Mouse (Mus musculus): ENCODE measurements at regions not wholly inside any gene's neighbourhood (a gene's known extent, or its start where the extent isn't known, plus 50 kb on each side); places are given as distances from the start of the nearest gene placed in this dataset.
A peak's percentile ranks its signal among the peaks of the same experiment; 100 is the strongest.

GRCm38 (mm10) chr17:68120230-68120629 is 116.3 kb upstream of the Arhgap28 start:
- DNase-seq (ENCODE audit: extremely low spot score): no peak

GRCm38 (mm10) chr17:68120744-68121143 is 116.8 kb upstream of the Arhgap28 start:
- DNase-seq (ENCODE audit: extremely low spot score): no peak

GRCm38 (mm10) chr17:68134373-68134772 is 130.5 kb upstream of the Arhgap28 start:
- DNase-seq (ENCODE audit: extremely low spot score): no peak

GRCm38 (mm10) chr17:68135436-68135835 is 131.5 kb upstream of the Arhgap28 start:
- DNase-seq (ENCODE audit: extremely low spot score): no peak

- no peak for DNase-seq (ENCODE audit: extremely low spot score)
These were observed 130.3 kb upstream of the L3mbtl4 start for GRCm38 (mm10) chr17:68143307-68143706.

GRCm38 (mm10) chr17:68149237-68149792 is 124.3 kb upstream of the L3mbtl4 start:
- DNase-seq (ENCODE audit: extremely low spot score): no peak

- DNase-seq (ENCODE audit: extremely low spot score): no peak
These were observed 121.0 kb upstream of the L3mbtl4 start for GRCm38 (mm10) chr17:68152438-68153120.

- DNase-seq (ENCODE audit: extremely low spot score): no peak
These were observed 118.7 kb upstream of the L3mbtl4 start for GRCm38 (mm10) chr17:68154879-68155278.

DNA sequence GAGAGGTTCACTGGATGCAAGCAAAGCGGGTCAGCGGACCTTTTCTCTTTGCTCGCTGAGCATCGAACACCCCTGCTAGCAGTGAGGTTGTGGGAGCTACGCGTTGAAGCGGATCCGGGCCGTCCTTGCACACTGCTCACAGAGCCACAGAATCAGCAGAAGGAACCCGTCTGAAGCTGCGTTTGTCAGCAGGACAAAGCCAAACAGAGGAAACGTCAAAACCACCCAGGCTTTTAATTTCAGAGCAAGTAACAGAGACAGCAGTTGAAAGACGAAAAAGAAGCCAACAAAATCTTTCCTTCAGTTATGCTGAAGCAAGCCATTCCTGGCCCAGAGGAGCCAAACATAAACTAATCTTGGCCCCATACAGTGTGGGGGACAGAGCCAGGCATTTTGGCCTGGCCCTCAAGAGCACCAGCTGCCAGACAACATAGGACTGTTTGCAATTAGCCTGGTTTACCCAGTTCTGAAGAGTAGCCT is 115.4 kb upstream of the L3mbtl4 start:
- DNase-seq (ENCODE audit: extremely low spot score): no peak

DNA sequence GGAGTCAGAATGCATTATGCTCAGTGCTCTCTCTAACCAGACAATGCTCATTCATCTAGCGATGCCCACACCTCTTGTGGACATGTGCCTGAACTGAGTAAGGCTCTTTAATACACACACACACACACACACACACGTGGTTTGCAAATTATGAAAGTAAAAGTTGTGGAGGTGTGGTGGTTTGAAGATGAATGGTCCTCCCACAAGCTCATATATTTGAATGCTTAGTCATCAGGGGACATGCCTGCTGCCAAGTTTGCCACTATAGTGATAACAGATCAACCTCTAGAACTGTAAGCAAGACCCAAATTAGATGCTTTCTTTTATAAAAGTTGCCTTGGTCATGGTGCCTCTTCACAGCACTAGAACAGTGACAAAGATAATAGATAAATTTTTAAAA is 112.5 kb upstream of the L3mbtl4 start:
- DNase-seq (ENCODE audit: extremely low spot score): no peak

- no peak for DNase-seq (ENCODE audit: extremely low spot score)
These were observed 110.1 kb upstream of the L3mbtl4 start for GRCm38 (mm10) chr17:68163545-68163944.

DNA sequence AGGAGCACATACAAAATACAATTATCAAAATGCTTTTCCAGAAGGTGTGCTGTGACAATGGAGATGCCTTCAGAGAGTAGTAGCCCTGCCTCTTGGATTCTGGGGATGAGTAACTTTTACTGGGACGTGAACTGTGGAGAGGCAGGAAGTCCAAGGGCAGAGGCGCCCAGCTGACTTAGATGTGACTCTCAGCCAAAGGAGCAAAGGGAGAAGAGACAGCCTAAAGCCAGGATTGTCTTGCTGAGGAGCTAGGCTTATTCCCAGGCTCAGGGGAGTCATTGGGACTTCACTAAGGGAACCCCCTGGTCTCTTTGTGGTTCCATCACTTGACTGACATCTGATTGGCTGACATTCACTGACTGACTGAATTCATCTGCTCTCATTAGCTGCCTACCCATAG is 108.9 kb upstream of the L3mbtl4 start:
- DNase-seq (ENCODE audit: extremely low spot score): no peak

GRCm38 (mm10) chr17:68165171-68165825 is 108.3 kb upstream of the L3mbtl4 start:
- DNase-seq (ENCODE audit: extremely low spot score): no peak

DNA sequence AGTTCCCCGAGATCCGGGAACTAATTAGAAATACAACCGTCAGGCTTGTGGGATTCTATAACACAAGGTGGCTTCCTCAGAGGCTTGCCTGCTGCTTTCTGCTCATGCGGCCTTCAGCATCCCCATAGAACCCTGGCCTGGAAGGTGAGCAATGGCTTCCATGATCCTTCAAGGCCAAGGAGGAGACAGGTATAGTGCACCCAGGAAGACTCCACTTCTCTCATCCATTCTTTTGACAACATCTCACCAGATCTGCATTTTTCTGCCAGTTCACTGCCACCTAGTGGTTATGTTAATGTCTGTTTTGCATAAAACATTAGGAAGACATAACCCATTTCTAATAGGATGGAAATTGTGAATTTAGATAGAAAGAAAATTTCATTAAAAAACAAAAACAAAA is 107.2 kb upstream of the L3mbtl4 start:
- DNase-seq (ENCODE audit: extremely low spot score): peak; percentile 33

GRCm38 (mm10) chr17:68172838-68173237 is 100.8 kb upstream of the L3mbtl4 start:
- no peak for DNase-seq (ENCODE audit: extremely low spot score)

GRCm38 (mm10) chr17:68176611-68177165 is 96.9 kb upstream of the L3mbtl4 start:
- DNase-seq (ENCODE audit: extremely low spot score): peak; percentile 45

- DNase-seq (ENCODE audit: extremely low spot score): peak; percentile 31
These were observed 95.8 kb upstream of the L3mbtl4 start for GRCm38 (mm10) chr17:68177835-68178234.

DNA sequence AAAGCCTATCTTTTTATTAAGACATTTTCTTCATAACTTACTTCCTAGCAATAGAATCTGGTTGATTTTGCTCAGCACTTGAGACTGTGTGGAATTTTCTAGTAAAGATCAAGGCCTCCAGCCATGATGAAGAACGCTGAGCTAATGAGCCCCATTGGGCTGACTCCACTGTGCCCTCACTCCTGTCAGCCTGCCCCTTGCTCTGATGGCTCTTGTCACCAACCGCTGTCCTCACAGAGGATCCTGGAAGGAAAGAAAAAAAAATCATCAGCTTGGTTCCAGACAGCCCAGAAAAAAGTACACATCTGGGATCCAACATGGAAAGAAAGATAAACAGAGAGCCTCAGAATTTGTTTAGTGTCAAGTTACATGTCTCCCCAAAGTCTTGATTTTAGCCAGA is 88.2 kb upstream of the L3mbtl4 start:
- no peak for DNase-seq (ENCODE audit: extremely low spot score)

DNA sequence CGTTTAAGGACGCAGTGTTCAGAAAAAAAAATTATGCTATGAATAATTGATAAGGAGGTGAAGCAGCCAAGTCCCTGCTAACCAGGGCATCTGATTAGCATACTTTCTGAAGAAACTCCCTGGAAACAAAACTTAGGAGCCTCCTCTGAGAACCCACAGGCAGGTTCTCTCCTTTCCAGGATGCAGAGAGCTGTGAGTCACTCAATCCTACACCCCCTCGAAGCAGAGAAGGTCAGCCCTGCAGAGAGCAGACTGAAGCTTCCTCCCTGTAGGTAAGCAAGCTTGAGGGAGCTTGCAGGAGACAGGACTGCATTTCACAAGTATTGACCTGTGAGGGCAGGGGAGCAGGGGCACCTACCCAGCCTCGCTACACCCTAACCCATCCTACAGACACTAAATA is 83.7 kb upstream of the L3mbtl4 start:
- no peak for DNase-seq (ENCODE audit: extremely low spot score)

DNA sequence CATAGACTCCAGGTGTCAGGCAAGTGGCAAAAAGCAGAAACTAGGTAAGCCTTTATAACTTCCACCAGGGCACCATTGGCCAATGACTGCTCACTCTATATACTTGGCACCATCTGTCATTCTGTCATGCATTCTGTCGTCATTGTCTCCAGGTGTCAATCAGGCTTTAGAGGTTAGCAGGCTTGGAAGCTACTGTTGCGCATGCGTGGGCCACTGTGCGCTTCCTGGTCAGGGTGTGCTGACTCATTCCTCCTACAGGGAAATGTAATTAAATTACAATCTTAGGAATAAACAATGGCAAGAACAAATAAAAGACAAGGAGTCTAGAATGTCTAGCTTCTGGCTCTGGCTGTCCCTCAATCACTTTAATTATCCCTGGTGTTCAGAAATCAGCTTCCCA is 68.1 kb upstream of the L3mbtl4 start:
- DNase-seq (ENCODE audit: extremely low spot score): no peak

GRCm38 (mm10) chr17:68208837-68209236 is 64.8 kb upstream of the L3mbtl4 start:
- no peak for DNase-seq (ENCODE audit: extremely low spot score)

GRCm38 (mm10) chr17:68210313-68211254 is 63.0 kb upstream of the L3mbtl4 start:
- peak; percentile 54 for DNase-seq (ENCODE audit: extremely low spot score)

Measured in embryo, embryonic 9.5 days (tissue).